Mouse (Mus musculus) hindbrain, embryonic 12.5 days (tissue): ENCODE measurements around the gene Tor4a. TPM values are rescaled to one million over a fixed set of nuclear protein-coding genes. Genes with fewer than 3 reads are reported as not detected.

Experiments used
- ATAC-seq: fragments of 200-750 bp; cut with Nextera tagmentation; 2 replicates; pipeline ENCODE4 v1.8.0; 2017; ENCODE audit warnings: moderate TSS enrichment; ENCODE audit not compliant: low FRiP score
- H3K27ac ChIP-seq: fragments of 300-500 bp; sonication (generic); 2 replicates; pipeline ENCODE4 v1.5.1; 2016; ENCODE audit warnings: mild to moderate bottlenecking
- H3K27me3 ChIP-seq: fragments of 300-500 bp; sonication (generic); 2 replicates; pipeline ENCODE4 v1.6.1; 2016; ENCODE audit warnings: mild to moderate bottlenecking
- H3K36me3 ChIP-seq: fragments of 300-500 bp; sonication (generic); 2 replicates; pipeline ENCODE4 v1.6.1; 2016; ENCODE audit warnings: mild to moderate bottlenecking
- H3K4me1 ChIP-seq: fragments of 300-500 bp; sonication (generic); 2 replicates; pipeline ENCODE4 v1.6.1; 2016
- H3K4me2 ChIP-seq: fragments of 300-500 bp; sonication (generic); replicated peaks from 2 replicates; pipeline ENCODE4 v1.6.1; 2016; ENCODE audit warnings: mild to moderate bottlenecking
- H3K4me3 ChIP-seq: fragments of 300-500 bp; sonication (generic); 2 replicates; pipeline ENCODE4 v1.5.1; 2016; ENCODE audit warnings: mild to moderate bottlenecking
- H3K9ac ChIP-seq: fragments of 300-500 bp; sonication (generic); 2 replicates; pipeline ENCODE4 v1.6.1; 2016; ENCODE audit warnings: mild to moderate bottlenecking, moderate library complexity
- H3K9me3 ChIP-seq: fragments of 300-500 bp; sonication (generic); replicated peaks from 2 replicates; pipeline ENCODE4 v1.6.1; 2016; ENCODE audit warnings: mild to moderate bottlenecking
- WGBS: fragments of 180-500 bp; shearing (Covaris S2); methylation state at CpG from one replicate; pipeline ENCODE4 v1.1.7; 2016; 5-methylcytosine and 5-hydroxymethylcytosine counted together
- polyA plus RNA-seq: library from polyadenylated mRNA; unstranded; fragments of >200 nt; fragmentation: Nextera tagmentation; extraction: Ambion mirVana; gene quantifications from 2 replicates; pipeline ENCODE4 v1.2.1, GENCODE M21; 2016

The Tor4a gene
- polyA plus RNA-seq, 1 experiment from 2014 or later, result 2.4 TPM

- Histone ChIP-seq H3K4me1 (peaks cover 70% of the 10 kb centered on the region), H3K27me3 (peaks cover 4% of the 10 kb centered on the region; the same call in 1 of the 2 replicates)
- WGBS, result under 1% methylated on average over 17 of the region's 17 CpGs
Measured at GRCm38 (mm10) chr2:25181891-25182397, 14.7 kb downstream of the Tor4a start.

GRCm38 (mm10) chr2:25180973-25181890 is 15.5 kb downstream of the Tor4a start:
- peak; percentile 21 for ATAC-seq
- Histone ChIP-seq H3K27ac (peak overlapping the region; percentile 91), H3K9ac (peak overlapping the region; percentile 79), H3K27me3 (peaks cover 4% of the 10 kb centered on the region; the same call in 1 of the 2 replicates), H3K36me3 (no peaks in the 10 kb centered on the region), H3K4me1 (peaks cover 72% of the 10 kb centered on the region), H3K4me2 (peak overlapping the region; percentile 73), H3K4me3 (peak overlapping the region; percentile 74), H3K9me3 (no peaks in the 10 kb centered on the region)
- WGBS, result 1% methylated on average over 100 of the region's 100 CpGs

More at GRCm38 (mm10) chr2:25181891-25182397, 14.7 kb downstream of the Tor4a start:
- Histone ChIP-seq H3K4me3 (peak overlapping the region; percentile 74), H3K9me3 (no peaks in the 10 kb centered on the region), H3K27ac (peak overlapping the region; percentile 91), H3K4me2 (peak overlapping the region; percentile 73), H3K36me3 (no peaks in the 10 kb centered on the region), H3K9ac (peak overlapping the region; percentile 79)
- ATAC-seq, result no peak

- WGBS, result under 1% methylated on average over 35 of the region's 35 CpGs
- peak within 1 kb of the TSS; percentile 73 for H3K4me2 ChIP-seq
- peaks cover 4% of the 10 kb centered on the region; the same call in 1 of the 2 replicates for H3K27me3 ChIP-seq
- peak within 1 kb of the TSS; percentile 91 for H3K27ac ChIP-seq
- ATAC-seq, result peak; percentile 87
- H3K4me3 ChIP-seq, result peak within 1 kb of the TSS; percentile 74
- H3K9ac ChIP-seq, result peak within 1 kb of the TSS; percentile 79
- H3K9me3 ChIP-seq, result no peaks in the 10 kb centered on the region
- peaks cover 77% of the 10 kb centered on the region for H3K4me1 ChIP-seq
- no peaks in the 10 kb centered on the region for H3K36me3 ChIP-seq
Measured at GRCm38 (mm10) chr2:25180478-25180903, 16.2 kb downstream of the Tor4a start, which contains the start of gene Nrarp. Gene Nrarp (plus strand): TSS chr2:25180758.

GRCm38 (mm10) chr2:25179566-25180217 is 17.0 kb downstream of the Tor4a start:
- peaks cover 75% of the 10 kb centered on the region for H3K4me1 ChIP-seq

GRCm38 (mm10) chr2:25178285-25178972 is 18.3 kb downstream of the Tor4a start:
- ATAC-seq, result no peak

More at GRCm38 (mm10) chr2:25179566-25180217, 17.0 kb downstream of the Tor4a start:
- 32% methylated on average over 15 of the region's 15 CpGs for WGBS
- Histone ChIP-seq H3K4me2 (peak overlapping the region; percentile 73), H3K9me3 (no peaks in the 10 kb centered on the region), H3K36me3 (no peaks in the 10 kb centered on the region), H3K4me3 (peak overlapping the region; percentile 74), H3K27me3 (peaks cover 7% of the 10 kb centered on the region; the same call in 1 of the 2 replicates), H3K27ac (peak overlapping the region; percentile 91), H3K9ac (peak overlapping the region; percentile 79)
- ATAC-seq, result no peak

GRCm38 (mm10) chr2:25177685-25178084 is 19.0 kb downstream of the Tor4a start:
- under 1% methylated on average over 6 of the region's 6 CpGs for WGBS
- Histone ChIP-seq H3K27ac (peak overlapping the region; percentile 85), H3K27me3 (peaks cover 7% of the 10 kb centered on the region; the same call in 1 of the 2 replicates), H3K4me3 (peak overlapping the region; percentile 2), H3K36me3 (no peaks in the 10 kb centered on the region), H3K4me2 (peak overlapping the region; percentile 43), H3K9ac (peak overlapping the region; percentile 49; the same call in 1 of the 2 replicates), H3K4me1 (peaks cover 60% of the 10 kb centered on the region), H3K9me3 (no peaks in the 10 kb centered on the region)
- ATAC-seq, result peak; percentile 26

More at GRCm38 (mm10) chr2:25178285-25178972, 18.3 kb downstream of the Tor4a start:
- peak overlapping the region; percentile 85 for H3K27ac ChIP-seq
- H3K36me3 ChIP-seq, result no peaks in the 10 kb centered on the region
- peak overlapping the region; percentile 43 for H3K4me2 ChIP-seq
- peaks cover 64% of the 10 kb centered on the region for H3K4me1 ChIP-seq
- peaks cover 7% of the 10 kb centered on the region; the same call in 1 of the 2 replicates for H3K27me3 ChIP-seq
- peak overlapping the region; percentile 49 for H3K9ac ChIP-seq
- no peaks in the 10 kb centered on the region for H3K9me3 ChIP-seq
- H3K4me3 ChIP-seq, result no peak overlapping the region
- 24% methylated on average over 10 of the region's 10 CpGs for WGBS

- ATAC-seq, result no peak
- Histone ChIP-seq H3K27ac (peak overlapping the region; percentile 85), H3K36me3 (no peaks in the 10 kb centered on the region), H3K4me3 (peak overlapping the region; percentile 2), H3K9ac (peak overlapping the region; percentile 49), H3K4me1 (peaks cover 62% of the 10 kb centered on the region), H3K9me3 (no peaks in the 10 kb centered on the region), H3K27me3 (peaks cover 7% of the 10 kb centered on the region; the same call in 1 of the 2 replicates), H3K4me2 (peak overlapping the region; percentile 43)
- 28% methylated on average over 4 of the region's 4 CpGs for WGBS
Measured at GRCm38 (mm10) chr2:25177076-25177475, 19.6 kb downstream of the Tor4a start.

- Histone ChIP-seq H3K27me3 (peaks cover 7% of the 10 kb centered on the region; the same call in 1 of the 2 replicates), H3K9ac (0 out of 2 replicates have a peak overlapping the region, but pooled peaks have one; percentile 49), H3K4me3 (peak overlapping the region; percentile 2; the same call in 1 of the 2 replicates), H3K27ac (0 out of 2 replicates have a peak overlapping the region, but pooled peaks have one; percentile 12), H3K36me3 (no peaks in the 10 kb centered on the region), H3K4me2 (peak overlapping the region; percentile 43), H3K9me3 (no peaks in the 10 kb centered on the region), H3K4me1 (peaks cover 61% of the 10 kb centered on the region)
- no peak for ATAC-seq
- WGBS, result 59% methylated on average over 6 of the region's 6 CpGs
Measured at GRCm38 (mm10) chr2:25176573-25176972, 20.1 kb downstream of the Tor4a start.

- Histone ChIP-seq H3K9ac (no peak overlapping the region), H3K36me3 (no peaks in the 10 kb centered on the region), H3K27ac (no peak overlapping the region), H3K9me3 (no peaks in the 10 kb centered on the region), H3K27me3 (peaks cover 7% of the 10 kb centered on the region; the same call in 1 of the 2 replicates), H3K4me2 (no peak overlapping the region), H3K4me3 (no peak overlapping the region), H3K4me1 (peaks cover 64% of the 10 kb centered on the region)
- WGBS, result 86% methylated on average over 4 of the region's 4 CpGs
- no peak for ATAC-seq
Measured at GRCm38 (mm10) chr2:25175690-25176078, 21.0 kb downstream of the Tor4a start.

GRCm38 (mm10) chr2:25174866-25175689 is 21.6 kb downstream of the Tor4a start:
- ATAC-seq, result no peak
- 51% methylated on average over 7 of the region's 7 CpGs for whole genome bisulfite sequencing
- no peaks in the 10 kb centered on the region for H3K36me3 ChIP-seq
- peaks cover 66% of the 10 kb centered on the region for H3K4me1 ChIP-seq
- H3K9ac ChIP-seq, result no peak overlapping the region
- H3K27ac ChIP-seq, result no peak overlapping the region
- no peak overlapping the region for H3K4me3 ChIP-seq
- no peaks in the 10 kb centered on the region for H3K9me3 ChIP-seq
- H3K27me3 ChIP-seq, result peaks cover 7% of the 10 kb centered on the region; the same call in 1 of the 2 replicates
- H3K4me2 ChIP-seq, result no peak overlapping the region
